In the genomic region with DNA sequence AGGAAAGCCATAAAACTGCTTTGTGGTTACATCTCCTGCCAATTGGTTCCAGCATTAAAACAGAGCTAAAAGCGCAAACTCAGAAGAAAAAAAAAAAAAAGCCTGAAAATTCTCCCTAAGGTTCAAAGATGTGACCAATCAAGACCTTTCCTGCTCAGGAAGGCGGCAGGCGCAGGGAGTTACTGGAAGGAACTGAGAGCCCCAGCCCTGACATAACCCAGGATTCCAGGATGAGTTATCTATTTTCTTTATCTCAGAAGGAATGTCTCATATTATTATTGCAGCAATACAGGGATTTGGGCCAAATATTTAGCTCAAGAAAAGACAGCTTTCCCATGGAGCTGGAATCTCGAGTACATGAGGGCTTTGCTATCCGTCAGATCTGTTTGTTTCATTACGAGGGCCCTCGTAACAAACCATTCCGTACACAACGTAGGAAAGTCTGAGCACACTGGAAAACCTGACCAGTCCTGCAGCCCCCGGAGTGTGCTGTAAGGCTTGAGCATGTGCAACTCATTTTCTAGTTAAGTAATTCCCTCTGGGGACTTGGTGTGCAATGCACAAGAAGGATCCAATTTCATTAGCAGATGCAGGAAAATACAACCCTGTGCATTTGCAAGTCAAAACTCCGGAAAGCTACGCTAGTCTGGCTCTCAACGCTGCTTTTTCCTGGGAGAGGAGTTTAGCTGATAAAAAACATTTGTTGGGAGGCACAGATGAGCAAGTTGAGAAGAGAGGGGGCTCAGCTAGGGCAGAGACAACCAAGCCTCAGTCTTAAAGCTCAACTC, we compare ENCODE assay signal across 8 mouse cellular contexts. TPM values are rescaled to one million over a fixed set of nuclear protein-coding genes. Genes with fewer than 3 reads are reported as not detected.
DNase-seq lines count a peak whose midpoint lies in the region; ATAC-seq and TF ChIP-seq lines count a peak whose summit lies in the region.

No protein-coding gene starts in this region.

- H3K4me3 ChIP-seq in gastrocnemius, adult 2 months = peak overlapping the region; percentile 70
- H3K4me3 ChIP-seq in hindbrain, postnatal 0 days (ENCODE audit: low read length) = peak overlapping the region; percentile 20; the same call in 1 of the 2 replicates
- peak overlapping the region; percentile 38 for H3K4me3 ChIP-seq in liver, embryonic 13.5 days (replicated peaks)
- H3K4me3 ChIP-seq in neural tube, embryonic 14.5 days (ENCODE audit: low read depth, low read length) = peak overlapping the region; percentile 25

- H3K9me3 ChIP-seq in hindbrain, postnatal 0 days (ENCODE audit: low read length) = no peaks in the 10 kb centered on the region
- H3K9me3 ChIP-seq in liver, embryonic 13.5 days (replicated peaks) = no peaks in the 10 kb centered on the region
- H3K9me3 ChIP-seq in neural tube, embryonic 14.5 days (ENCODE audit: control insufficient read depth, low read length) = no peaks in the 10 kb centered on the region

- H3K4me1 ChIP-seq in hindbrain, postnatal 0 days (ENCODE audit: insufficient read depth, low read length) = no peaks in the 10 kb centered on the region; the same call in 1 of the 2 replicates
- 0 out of 2 replicates have a peak, but pooled peaks cover 4% of the 10 kb centered on the region for H3K4me1 ChIP-seq in liver, embryonic 13.5 days (replicated peaks)
- H3K4me1 ChIP-seq in neural tube, embryonic 14.5 days (ENCODE audit: control insufficient read depth, insufficient read depth, low read length) = peaks cover 22% of the 10 kb centered on the region

- 20% methylated on average over 13 of the region's 13 CpGs for WGBS in hindbrain, postnatal 0 days
- WGBS in liver, embryonic 13.5 days (ENCODE audit: insufficient replicate concordance) = 38% methylated on average over 13 of the region's 13 CpGs
- 3% methylated on average over 13 of the region's 13 CpGs for WGBS in neural tube, embryonic 14.5 days

- intact Hi-C loops in gastrocnemius, adult 2 months (cut with DNase I) = no loop called here

- peak; percentile 38; the same call in 1 of the 2 replicates for ATAC-seq in hindbrain, postnatal 0 days
- no peak for ATAC-seq in liver, embryonic 13.5 days (ENCODE audit: low read depth)
- peak; percentile 60; the same call in 1 of the 2 replicates for ATAC-seq in neural tube, embryonic 14.5 days (ENCODE audit: low read depth)
- no peak for ATAC-seq in monocyte, adult 5-6 weeks (replicated peaks; ENCODE audit: insufficient number of reproducible peaks, low FRiP score, low TSS enrichment, poor library complexity, severe bottlenecking)

- peak; percentile 97 for DNase-seq in 3T3-L1 (ENCODE audit: low read depth, low spot score)
- DNase-seq in adrenal gland, postnatal 36 days = peak; percentile 22 to 37
- peak; percentile 60 for DNase-seq in gastrocnemius, adult 2 months
- DNase-seq in hindbrain, postnatal 0 days (ENCODE audit: low spot score) = peak; percentile 72
- no peak for DNase-seq in liver, embryonic 13.5 days
- no peak for DNase-seq in cerebellum, adult 18-20 months

- no peaks in the 10 kb centered on the region for H3K27me3 ChIP-seq in hindbrain, postnatal 0 days (ENCODE audit: insufficient read depth, low read length)
- no peaks in the 10 kb centered on the region for H3K27me3 ChIP-seq in liver, embryonic 13.5 days
- H3K27me3 ChIP-seq in neural tube, embryonic 14.5 days (ENCODE audit: control insufficient read depth, insufficient read depth, low read length) = no peaks in the 10 kb centered on the region

- no peak for TF ChIP-seq CTCF in gastrocnemius, adult 2 months (IDR thresholded peaks at IDR 0.05)
- no peak for TF ChIP-seq CTCF in hindbrain, postnatal 0 days (IDR thresholded peaks at IDR 0.05; ENCODE audit: low read depth)

- H3K9ac ChIP-seq in hindbrain, postnatal 0 days (replicated peaks; ENCODE audit: low read length) = 0 out of 2 replicates have a peak overlapping the region, but pooled peaks have one; percentile 28
- 0 out of 2 replicates have a peak overlapping the region, but pooled peaks have one; percentile 27 for H3K9ac ChIP-seq in liver, embryonic 13.5 days
- peak overlapping the region; percentile 26; the same call in 1 of the 2 replicates for H3K9ac ChIP-seq in neural tube, embryonic 14.5 days (replicated peaks; ENCODE audit: low read depth, low read length)

- peak overlapping the region; percentile 92 for H3K27ac ChIP-seq in gastrocnemius, adult 2 months
- peak overlapping the region; percentile 67 for H3K27ac ChIP-seq in hindbrain, postnatal 0 days
- H3K27ac ChIP-seq in liver, embryonic 13.5 days = peak overlapping the region; percentile 71
- H3K27ac ChIP-seq in neural tube, embryonic 14.5 days (ENCODE audit: low read depth, low read length) = peak overlapping the region; percentile 70

- no peaks in the 10 kb centered on the region for H3K36me3 ChIP-seq in hindbrain, postnatal 0 days (ENCODE audit: insufficient read depth, low read length)
- peaks cover 7% of the 10 kb centered on the region for H3K36me3 ChIP-seq in liver, embryonic 13.5 days
- H3K36me3 ChIP-seq in neural tube, embryonic 14.5 days (ENCODE audit: control insufficient read depth, insufficient read depth, low read length) = no peaks in the 10 kb centered on the region

- H3K4me2 ChIP-seq in hindbrain, postnatal 0 days (ENCODE audit: low read depth, low read length) = peak overlapping the region; percentile 47
- H3K4me2 ChIP-seq in liver, embryonic 13.5 days = peak overlapping the region; percentile 42
- peak overlapping the region; percentile 24 for H3K4me2 ChIP-seq in neural tube, embryonic 14.5 days (ENCODE audit: low read depth, low read length)

RNA-seq across cellular contexts. Expression of gene Cers5, which starts 45.8 kb away (rescaled TPM):
- 10 to 100 TPM; 49.1 to 56.1 TPM for total RNA-seq in adrenal gland, postnatal 36 days (2021)
- 1 to 10 TPM; 4.6 to 5.4 TPM for total RNA-seq in gastrocnemius, adult 2 months (2021)
- 92.8 and 105 TPM in 2 replicates for total RNA-seq in hindbrain, postnatal 0 days (2014; rRNA removed)
- polyA plus RNA-seq in hindbrain, postnatal 0 days (2015; fragmentation: Nextera tagmentation; extraction: Ambion mirVana) = 73.0 and 73.9 TPM in 2 replicates
- polyA plus RNA-seq in liver, embryonic 13.5 days (2015; fragmentation: Nextera tagmentation; extraction: Ambion mirVana) = 11.2 and 11.7 TPM in 2 replicates
- 82.5 and 83.3 TPM in 2 replicates for polyA plus RNA-seq in neural tube, embryonic 14.5 days (2014; fragmentation: Nextera tagmentation; extraction: Ambion mirVana)
- 56.2 to 67.9 TPM (median 57.5 TPM) in 3 replicates for total RNA-seq in monocyte, adult 5-6 weeks (2017)

RNA-seq across cellular contexts. Expression of gene Lima1, which starts 56.7 kb away (rescaled TPM):
- 10 to 100 TPM; 42.1 to 43.0 TPM for total RNA-seq in adrenal gland, postnatal 36 days (2021)
- total RNA-seq in gastrocnemius, adult 2 months (2021) = 1 to 10 TPM; 7.9 to 9.8 TPM
- 5.8 and 6.9 TPM in 2 replicates for total RNA-seq in hindbrain, postnatal 0 days (2014; rRNA removed)
- polyA plus RNA-seq in hindbrain, postnatal 0 days (2015; fragmentation: Nextera tagmentation; extraction: Ambion mirVana) = 8.0 and 10.4 TPM in 2 replicates
- 7.8 and 12.0 TPM in 2 replicates for polyA plus RNA-seq in liver, embryonic 13.5 days (2015; fragmentation: Nextera tagmentation; extraction: Ambion mirVana)
- 14.9 and 20.4 TPM in 2 replicates for polyA plus RNA-seq in neural tube, embryonic 14.5 days (2014; fragmentation: Nextera tagmentation; extraction: Ambion mirVana)
- total RNA-seq in monocyte, adult 5-6 weeks (2017) = 21.8 to 31.4 TPM (median 27.4 TPM) in 3 replicates

Comparison
In these comparisons a context has a peak if more than half of its experiments do, and no peak if none do; other contexts are left out.
1. DNase-seq: peak in 3T3-L1 (single experiment), adrenal gland, postnatal 36 days (2 of 2), gastrocnemius, adult 2 months (single experiment) and hindbrain, postnatal 0 days (single experiment); none in liver, embryonic 13.5 days (single experiment) and cerebellum, adult 18-20 months (0 of 2).
2. H3K4me3 ChIP-seq: peak in every context shown above with its lines; median percentile 70 in gastrocnemius, adult 2 months; 38 in liver, embryonic 13.5 days; 25 in neural tube, embryonic 14.5 days; 20 in hindbrain, postnatal 0 days.
3. ATAC-seq: peak in hindbrain, postnatal 0 days (single experiment) and neural tube, embryonic 14.5 days (single experiment); none in liver, embryonic 13.5 days (single experiment) and monocyte, adult 5-6 weeks (single experiment).
4. Peak in every context shown above with its lines, with median percentiles within 50 percentile points of each other: H3K27ac ChIP-seq, H3K4me2 ChIP-seq and H3K9ac ChIP-seq.